ENCODE assay signal across 22 mouse cellular contexts in the genomic region with DNA sequence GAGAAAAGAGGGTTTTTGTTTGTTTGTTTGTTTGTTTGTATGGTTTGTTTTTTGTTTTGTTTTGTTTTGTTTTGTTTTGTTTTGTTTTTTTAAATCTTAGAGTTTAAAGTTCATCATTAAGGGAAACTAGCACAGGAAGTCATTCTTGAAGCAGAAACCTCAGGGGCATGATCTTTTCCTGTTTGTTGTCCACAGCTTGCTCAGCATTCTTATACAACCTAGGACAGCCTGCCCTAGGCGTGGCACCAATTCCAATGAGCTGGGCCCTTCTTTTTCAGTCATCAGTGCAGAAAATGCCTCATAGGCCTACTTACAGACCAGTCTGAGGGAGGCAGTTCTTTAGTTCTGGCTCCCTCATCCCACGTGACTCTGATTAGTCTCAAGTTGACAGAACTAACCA. TPM values are rescaled to one million over a fixed set of nuclear protein-coding genes. Genes with fewer than 3 reads are reported as not detected.
DNase-seq lines count a peak whose midpoint lies in the region; ATAC-seq lines count a peak whose summit lies in the region.
"Had no signal": no experiment of that assay in that cellular context is flagged by ENCODE, and none has a peak within 500 bp of the region (broad histone marks: within the 10 kb centered on the region; RNA-seq: fewer than 3 reads in every experiment).

No protein-coding gene starts in this region.

- H3K36me3 ChIP-seq in kidney, embryonic 14.5 days (ENCODE audit: control insufficient read depth, insufficient read depth, low read length): no peaks in the 10 kb centered on the region
- no peaks in the 10 kb centered on the region for H3K36me3 ChIP-seq in embryonic facial prominence, embryonic 10.5 days (replicated peaks)
- H3K36me3 ChIP-seq: embryonic facial prominence, embryonic 12.5 days; embryonic facial prominence, embryonic 15.5 days; hindbrain, embryonic 12.5 days; hindbrain, embryonic 15.5 days; intestine, embryonic 15.5 days had no signal

- H3K27me3 ChIP-seq in kidney, embryonic 14.5 days (ENCODE audit: control insufficient read depth, insufficient read depth, low read length): no peaks in the 10 kb centered on the region
- H3K27me3 ChIP-seq in embryonic facial prominence, embryonic 10.5 days (replicated peaks; ENCODE audit: low read depth, poor library complexity, severe bottlenecking): no peaks in the 10 kb centered on the region
- H3K27me3 ChIP-seq: embryonic facial prominence, embryonic 12.5 days; embryonic facial prominence, embryonic 15.5 days; hindbrain, embryonic 12.5 days; hindbrain, embryonic 15.5 days; intestine, embryonic 15.5 days; Patski had no signal

- H3K4me3 ChIP-seq in kidney, embryonic 14.5 days (ENCODE audit: low read length): no peak overlapping the region
- H3K4me3 ChIP-seq in embryonic facial prominence, embryonic 10.5 days: no peak overlapping the region
- H3K4me3 ChIP-seq: embryonic facial prominence, embryonic 12.5 days; embryonic facial prominence, embryonic 15.5 days; hindbrain, embryonic 12.5 days; hindbrain, embryonic 15.5 days; intestine, embryonic 15.5 days had no signal

- 71% methylated on average over 2 of the region's 2 CpGs for WGBS in kidney, embryonic 14.5 days
- WGBS in embryonic facial prominence, embryonic 10.5 days: 64% methylated on average over 2 of the region's 2 CpGs

- ATAC-seq in kidney, embryonic 14.5 days (ENCODE audit: low FRiP score, low TSS enrichment): no peak
- peak; percentile 36 for ATAC-seq in activated CD4-positive, CD25-positive, alpha-beta regulatory T cell, adult 4 months
- 0 out of 2 replicates have a peak, but pooled peaks have one; percentile 34 for ATAC-seq in megakaryocyte, adult 5-6 weeks (ENCODE audit: poor library complexity, severe bottlenecking)
- no peak for ATAC-seq in megakaryocyte progenitor cell, adult 5-6 weeks (replicated peaks; ENCODE audit: poor library complexity)
- ATAC-seq: forebrain, embryonic 14.5 days; forebrain, postnatal 0 days; intestine, embryonic 15.5 days; Patski had no signal

- H3K9me3 ChIP-seq in kidney, embryonic 14.5 days (ENCODE audit: control insufficient read depth, low read length): no peaks in the 10 kb centered on the region
- no peaks in the 10 kb centered on the region for H3K9me3 ChIP-seq in embryonic facial prominence, embryonic 10.5 days
- H3K9me3 ChIP-seq: embryonic facial prominence, embryonic 12.5 days; embryonic facial prominence, embryonic 15.5 days; hindbrain, embryonic 12.5 days; hindbrain, embryonic 15.5 days; intestine, embryonic 15.5 days had no signal

- H3K4me1 ChIP-seq in kidney, embryonic 14.5 days (ENCODE audit: control insufficient read depth, insufficient read depth, low read length): no peaks in the 10 kb centered on the region
- no peaks in the 10 kb centered on the region for H3K4me1 ChIP-seq in embryonic facial prominence, embryonic 10.5 days
- H3K4me1 ChIP-seq: embryonic facial prominence, embryonic 12.5 days; embryonic facial prominence, embryonic 15.5 days; hindbrain, embryonic 12.5 days; hindbrain, embryonic 15.5 days; intestine, embryonic 15.5 days had no signal

- no peak overlapping the region for H3K27ac ChIP-seq in kidney, embryonic 14.5 days (ENCODE audit: low read depth, low read length)
- H3K27ac ChIP-seq in embryonic facial prominence, embryonic 10.5 days (replicated peaks): no peak overlapping the region
- H3K27ac ChIP-seq: embryonic facial prominence, embryonic 12.5 days; embryonic facial prominence, embryonic 15.5 days; hindbrain, embryonic 12.5 days; hindbrain, embryonic 15.5 days; intestine, embryonic 15.5 days had no signal

- DNase-seq in kidney, adult 9 months: peak; percentile 8
- DNase-seq in embryonic facial prominence, embryonic 10.5 days (ENCODE audit: low spot score): no peak
- DNase-seq: adrenal gland, adult 8-10 months; adrenal gland, postnatal 25 days; cerebellum, adult 11-12 months; cerebellum, adult 8-10 months; cerebellum, postnatal 10 days; cerebellum, postnatal 36 days; forebrain, postnatal 0 days; gastrocnemius, postnatal 25 days had no signal

- H3K9ac ChIP-seq in kidney, embryonic 14.5 days (ENCODE audit: low read depth, low read length): no peak overlapping the region
- H3K9ac ChIP-seq: embryonic facial prominence, embryonic 12.5 days; embryonic facial prominence, embryonic 15.5 days; forebrain, postnatal 0 days; hindbrain, embryonic 12.5 days; hindbrain, embryonic 15.5 days; intestine, embryonic 15.5 days had no signal

- H3K4me2 ChIP-seq in kidney, embryonic 14.5 days (replicated peaks; ENCODE audit: low read depth, low read length): no peak overlapping the region
- H3K4me2 ChIP-seq: embryonic facial prominence, embryonic 12.5 days; embryonic facial prominence, embryonic 15.5 days; heart, embryonic 11.5 days; hindbrain, embryonic 12.5 days; hindbrain, embryonic 15.5 days; intestine, embryonic 15.5 days had no signal

RNA-seq across cellular contexts. Expression of gene Mtap, which starts 30.4 kb away (rescaled TPM):
- polyA plus RNA-seq in kidney, embryonic 14.5 days (2014; fragmentation: Nextera tagmentation; extraction: Ambion mirVana): 63.9 and 91.2 TPM in 2 replicates
- 10 to 100 TPM; 40.5 to 42.3 TPM for polyA plus RNA-seq in activated CD4-positive, CD25-positive, alpha-beta regulatory T cell, adult 4 months (2017; shearing (Covaris generic))
- 17.6 and 21.3 TPM in 2 replicates for total RNA-seq in megakaryocyte, adult 5-6 weeks (2015)
- 16.7 and 18.2 TPM in 2 replicates for total RNA-seq in megakaryocyte, adult 5-6 weeks (2017)
- 41.1 and 44.2 TPM in 2 replicates for total RNA-seq in megakaryocyte progenitor cell, adult 5-6 weeks (2015)
- total RNA-seq in megakaryocyte progenitor cell, adult 5-6 weeks (2017): 34.5 and 37.0 TPM in 2 replicates
- polyA plus RNA-seq in embryonic facial prominence, embryonic 10.5 days (2016; fragmentation: Nextera tagmentation; extraction: Ambion mirVana): 129 and 137 TPM in 2 replicates

Comparison
In these comparisons a context has a peak if more than half of its experiments do, and no peak if none do; other contexts are left out.
1. ATAC-seq: peak in activated CD4-positive, CD25-positive, alpha-beta regulatory T cell, adult 4 months (single experiment) and megakaryocyte, adult 5-6 weeks (single experiment); none in kidney, embryonic 14.5 days (single experiment) and megakaryocyte progenitor cell, adult 5-6 weeks (single experiment).